Comparison of ENCODE assay signal across 22 mouse cellular contexts in genomic region chr19:60284901-60285300, GRCm38 (mm10).
"Had no signal": no experiment of that assay in that cellular context is flagged by ENCODE, and none has a peak within 500 bp of the region (broad histone marks: within the 10 kb centered on the region; RNA-seq: fewer than 3 reads in every experiment).

No protein-coding gene starts in this region.

- ATAC-seq: forebrain, postnatal 0 days; hindbrain, postnatal 0 days; intestine, embryonic 16.5 days had no signal

- H3K36me3 ChIP-seq: heart, embryonic 13.5 days; heart, embryonic 15.5 days; hindbrain, embryonic 13.5 days; hindbrain, embryonic 15.5 days; kidney, embryonic 15.5 days; limb, embryonic 13.5 days; limb, embryonic 15.5 days had no signal

- H3K4me2 ChIP-seq: heart, embryonic 11.5 days; heart, embryonic 13.5 days; heart, embryonic 15.5 days; hindbrain, embryonic 13.5 days; hindbrain, embryonic 15.5 days; kidney, embryonic 15.5 days; limb, embryonic 13.5 days; limb, embryonic 15.5 days had no signal

- H3K4me1 ChIP-seq: heart, embryonic 15.5 days; hindbrain, embryonic 15.5 days; kidney, embryonic 15.5 days; limb, embryonic 13.5 days; limb, embryonic 15.5 days had no signal

- DNase-seq: forebrain, postnatal 0 days; gastrocnemius, postnatal 14 days; heart, adult 2 months; heart, postnatal 14 days; heart, postnatal 36 days; kidney, adult 11 months; kidney, adult 9 months; kidney, postnatal 14 days; layer of hippocampus, adult 9-11 months; layer of hippocampus, postnatal 36 days; left cerebral cortex, postnatal 4 days had no signal

- H3K4me3 ChIP-seq: heart, adult 2 months; heart, embryonic 13.5 days; heart, embryonic 15.5 days; hindbrain, embryonic 13.5 days; hindbrain, embryonic 15.5 days; kidney, embryonic 15.5 days; limb, embryonic 13.5 days; limb, embryonic 15.5 days had no signal

- H3K27ac ChIP-seq: heart, adult 2 months; heart, embryonic 13.5 days; heart, embryonic 15.5 days; hindbrain, embryonic 13.5 days; hindbrain, embryonic 15.5 days; hindbrain, postnatal 0 days; kidney, embryonic 15.5 days; kidney, postnatal 0 days; limb, embryonic 13.5 days; limb, embryonic 15.5 days had no signal

- H3K9me3 ChIP-seq: heart, embryonic 13.5 days; heart, embryonic 15.5 days; hindbrain, embryonic 13.5 days; hindbrain, embryonic 15.5 days; kidney, embryonic 15.5 days; limb, embryonic 13.5 days; limb, embryonic 15.5 days had no signal

- H3K9ac ChIP-seq: forebrain, postnatal 0 days; heart, embryonic 13.5 days; heart, embryonic 15.5 days; hindbrain, embryonic 13.5 days; hindbrain, embryonic 15.5 days; kidney, embryonic 15.5 days; limb, embryonic 13.5 days; limb, embryonic 15.5 days had no signal

- H3K27me3 ChIP-seq: hindbrain, embryonic 13.5 days; hindbrain, embryonic 15.5 days; kidney, embryonic 15.5 days had no signal
